Mouse (Mus musculus) CD4-positive, CD25-positive, alpha-beta regulatory T cell, adult 4 months (primary cell): ENCODE results near the gene Gm17304. TPM values are rescaled to one million over a fixed set of nuclear protein-coding genes. Genes with fewer than 3 reads are reported as not detected.

Experiments
- ATAC-seq: one replicate; pipeline ENCODE4 v1.8.0; 2017
- polyA plus RNA-seq, 2 experiments: library from polyadenylated mRNA; unstranded; fragments of 100-300 nt; shearing (Covaris generic); gene quantifications; one replicate each; pipeline ENCODE4 v1.2.1; 2017

Gene Gm17304
- polyA plus RNA-seq, 2 experiments from 2014 or later: not detected

DNA sequence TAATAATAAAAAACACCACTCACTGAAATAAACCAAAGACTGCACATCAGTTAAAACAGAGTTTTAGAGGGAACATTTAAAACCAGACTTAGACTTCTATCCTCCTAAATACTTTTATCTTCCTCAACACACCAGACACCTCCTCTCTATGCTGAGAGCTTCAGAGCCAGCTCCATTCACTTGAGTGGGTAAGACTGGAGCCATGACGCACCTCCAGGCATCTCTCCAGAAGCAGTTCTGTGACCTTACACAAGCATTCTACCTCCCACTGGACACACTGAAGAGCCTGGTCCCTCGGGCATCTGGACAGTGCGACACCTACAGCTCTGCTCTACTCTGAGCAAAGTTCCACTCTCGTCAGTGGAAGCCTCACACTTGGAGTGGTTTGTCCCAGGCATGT lies 14.4 kb downstream of the Gm17304 start:
- no peak for ATAC-seq

DNA sequence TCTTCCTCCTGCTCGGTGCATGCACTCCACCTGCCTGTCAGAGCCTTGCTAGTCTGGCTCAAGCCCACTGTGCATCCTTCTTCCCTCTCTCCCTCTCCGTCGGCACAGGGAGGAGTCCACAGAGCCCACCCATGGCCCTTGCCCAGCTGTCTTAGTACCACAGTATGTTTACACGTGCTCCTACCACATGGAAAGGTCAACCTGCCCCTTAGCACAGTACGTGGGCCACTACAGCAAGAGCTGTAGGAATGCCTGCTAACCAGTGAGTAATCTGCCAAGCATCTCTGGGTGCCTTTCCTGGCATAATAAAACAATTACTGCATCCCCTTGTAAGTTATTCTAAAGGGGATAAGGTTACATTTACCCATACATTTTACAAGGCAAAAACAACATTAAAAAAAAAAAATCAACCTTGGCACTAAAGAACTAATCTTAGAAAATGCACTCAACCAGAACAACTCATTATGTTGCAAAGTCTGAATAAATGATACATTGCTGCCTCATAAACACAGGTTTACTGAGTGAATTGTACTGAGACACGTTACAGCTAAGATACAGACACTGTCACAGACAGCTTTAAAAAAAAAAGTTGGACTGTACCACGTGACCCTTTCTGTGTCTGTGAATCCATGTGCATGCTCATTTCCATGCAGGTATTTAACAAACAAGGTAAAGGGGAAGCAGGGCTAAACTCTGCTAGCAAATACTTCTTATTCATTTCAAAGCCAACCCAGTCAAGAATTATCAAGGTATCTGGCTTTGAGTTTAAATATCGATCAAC lies 19.7 kb downstream of the Gm17304 start:
- no peak for ATAC-seq

DNA sequence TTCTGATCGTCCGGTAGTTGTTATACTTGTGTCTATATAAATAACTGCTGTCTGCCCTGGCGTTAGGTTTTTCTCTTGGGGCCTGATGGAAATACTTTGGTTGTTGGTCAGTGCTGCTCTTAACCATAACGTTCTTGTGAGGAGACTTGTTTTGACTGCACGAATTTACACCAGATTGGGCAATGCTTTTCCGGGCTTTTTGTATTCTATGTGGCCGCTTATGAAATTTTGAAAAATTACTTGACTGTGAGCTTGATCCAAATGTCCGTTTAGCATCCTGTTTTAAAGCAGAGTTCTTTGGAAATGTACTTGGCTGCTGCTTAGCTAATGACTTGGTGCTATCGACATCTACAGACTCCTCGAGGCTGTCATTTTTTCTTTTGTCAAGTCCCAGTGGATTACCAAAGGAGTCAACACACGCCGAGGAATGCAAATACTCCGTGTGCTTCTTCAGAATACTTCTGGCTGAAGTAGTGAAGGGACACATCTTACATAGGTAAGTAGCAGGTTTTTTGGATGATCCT lies 27.6 kb downstream of the Gm17304 start:
- ATAC-seq: no peak

DNA sequence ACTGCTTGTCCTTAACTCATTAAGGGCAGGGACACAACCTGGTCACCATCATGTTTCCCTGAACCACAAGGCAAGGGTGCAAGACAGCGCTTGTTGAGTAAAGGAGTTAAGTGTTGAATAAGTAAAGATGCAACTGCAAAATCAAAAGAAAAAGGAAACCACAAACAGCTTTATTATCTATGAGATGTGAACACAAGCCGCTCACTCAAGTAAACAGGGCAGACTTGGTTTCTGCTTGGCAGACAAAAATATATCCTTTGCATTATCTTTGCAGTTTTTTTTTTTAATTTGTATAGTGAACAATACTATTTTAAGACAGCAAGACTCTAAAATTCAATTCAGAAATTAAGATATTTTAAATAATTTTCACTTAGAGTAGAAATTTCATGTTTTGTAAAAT lies 30.7 kb downstream of the Gm17304 start:
- no peak for ATAC-seq

DNA sequence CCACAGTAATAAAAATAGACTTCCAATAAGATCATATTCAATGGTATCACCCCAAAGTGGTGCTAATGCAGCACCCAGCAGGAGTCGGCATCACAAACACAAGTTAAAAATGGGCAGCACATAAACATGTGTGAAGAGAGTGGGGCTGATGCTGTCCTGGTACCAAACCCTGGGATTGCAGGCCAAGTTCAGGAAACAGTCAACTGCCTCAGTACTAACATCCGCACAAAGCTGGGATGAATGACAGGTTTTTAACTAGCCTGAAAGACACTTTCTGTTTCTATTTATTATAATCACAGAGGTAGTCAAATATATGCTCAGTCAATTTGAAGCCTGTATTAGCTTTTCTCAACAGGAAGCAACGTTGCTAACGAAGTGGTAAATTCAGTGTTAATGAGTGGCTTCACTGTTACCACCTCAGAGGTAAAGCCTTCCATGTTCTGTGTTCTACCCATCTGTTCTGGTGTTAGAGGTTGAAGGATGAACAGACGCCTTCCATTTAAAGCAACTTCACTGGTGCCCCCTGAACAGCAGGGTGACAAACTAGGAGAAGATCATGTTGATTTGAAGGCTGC lies 31.4 kb downstream of the Gm17304 start:
- ATAC-seq: no peak

DNA sequence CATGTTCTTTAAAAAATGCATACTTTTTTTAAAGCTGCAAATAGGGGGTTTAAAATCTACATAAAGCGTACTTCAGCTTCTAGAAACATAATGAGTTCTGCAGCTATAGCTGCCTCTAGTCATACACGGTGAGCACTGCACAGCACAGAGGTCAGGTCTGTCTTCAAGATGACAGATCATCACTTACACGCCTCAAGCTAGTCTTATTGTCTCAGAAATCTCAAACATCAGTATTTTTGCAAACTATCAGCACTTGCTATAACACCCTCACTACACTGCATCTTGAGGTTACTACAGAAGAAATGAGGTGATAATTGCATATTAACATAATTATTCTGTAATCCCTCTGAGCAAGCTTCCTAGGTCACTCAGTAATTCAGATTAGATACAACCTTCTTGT lies 33.0 kb downstream of the Gm17304 start:
- ATAC-seq: no peak

DNA sequence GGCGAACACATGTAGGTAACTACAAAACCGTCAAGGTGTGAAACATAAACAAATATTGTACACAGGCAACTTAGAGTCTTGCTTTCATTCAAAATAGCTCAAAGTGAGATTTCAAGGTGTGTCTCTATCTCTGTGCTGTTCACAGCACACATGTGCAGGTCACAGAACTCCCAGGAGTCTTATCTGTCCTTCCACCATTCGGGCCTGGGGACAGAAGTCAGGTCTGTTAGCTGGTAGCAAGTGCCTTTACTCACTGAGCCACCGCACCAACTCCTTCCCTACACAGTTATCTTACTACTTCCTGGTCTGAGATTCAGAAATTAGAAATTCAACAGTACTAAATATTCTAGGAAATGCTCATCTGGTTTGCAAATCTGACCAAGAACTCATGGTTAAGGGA lies 34.5 kb downstream of the Gm17304 start:
- ATAC-seq: no peak

DNA sequence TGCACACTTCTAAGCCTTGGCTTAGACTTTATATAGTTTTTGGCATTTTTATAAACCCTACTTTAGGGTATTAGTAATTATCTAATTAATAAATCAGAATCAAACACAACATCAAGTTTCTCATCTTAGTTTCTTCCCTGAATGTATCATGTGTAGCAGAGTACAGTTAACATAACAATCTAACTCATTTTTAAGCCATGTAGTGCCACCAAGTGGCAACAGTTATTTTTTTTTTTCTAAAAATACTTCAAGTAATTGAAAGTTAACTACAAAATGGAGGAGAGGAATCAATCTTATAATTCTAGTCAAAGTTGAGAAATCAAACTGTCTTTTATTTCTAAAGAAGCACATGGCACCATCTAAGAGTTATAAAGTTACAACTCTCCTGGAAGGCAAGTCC lies 40.5 kb downstream of the Gm17304 start:
- peak; percentile 40 for ATAC-seq

DNA sequence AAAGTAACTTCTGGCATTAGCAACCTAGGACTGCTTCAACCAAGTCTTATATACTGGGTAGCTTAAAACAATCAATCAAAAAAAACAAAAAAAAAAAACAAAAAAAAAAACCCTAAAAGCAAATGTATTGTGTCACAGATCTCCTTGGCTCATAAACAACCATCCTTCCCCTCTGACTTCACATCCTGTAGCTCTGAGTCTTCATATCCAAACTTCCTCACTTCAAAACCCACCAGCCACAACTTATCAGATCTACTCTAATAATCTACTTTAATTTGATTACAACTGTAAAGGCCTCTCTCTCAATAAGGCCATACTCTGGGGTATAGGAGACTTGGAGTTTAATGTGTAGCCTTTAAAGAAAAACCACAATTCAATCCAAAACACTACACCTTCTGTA lies 41.1 kb downstream of the Gm17304 start:
- peak; percentile 78 for ATAC-seq

DNA sequence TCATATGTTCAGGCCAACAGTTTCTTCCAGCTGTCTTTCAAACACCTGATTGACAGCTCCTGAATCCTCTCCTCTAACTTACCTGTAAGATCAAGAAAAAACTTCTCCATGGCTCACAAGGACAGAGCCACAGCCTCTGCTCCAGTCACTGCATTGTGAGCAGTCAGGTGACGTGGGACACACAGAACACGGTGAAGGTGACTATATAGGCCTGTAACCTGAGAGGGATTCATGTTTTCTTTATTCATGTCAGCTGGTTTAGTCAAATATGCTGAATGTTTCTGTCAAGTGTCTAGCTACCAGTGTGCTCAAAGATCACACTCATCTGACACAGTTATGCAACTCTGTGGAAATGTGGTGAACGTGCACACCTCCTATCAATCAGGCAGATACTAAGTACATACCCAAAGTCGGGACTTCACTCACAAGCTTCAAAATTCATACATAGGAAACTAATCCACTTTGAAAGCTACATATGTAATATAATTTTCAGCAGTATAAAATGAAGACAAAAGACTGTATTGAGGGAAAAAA lies 43.4 kb downstream of the Gm17304 start:
- no peak for ATAC-seq

DNA sequence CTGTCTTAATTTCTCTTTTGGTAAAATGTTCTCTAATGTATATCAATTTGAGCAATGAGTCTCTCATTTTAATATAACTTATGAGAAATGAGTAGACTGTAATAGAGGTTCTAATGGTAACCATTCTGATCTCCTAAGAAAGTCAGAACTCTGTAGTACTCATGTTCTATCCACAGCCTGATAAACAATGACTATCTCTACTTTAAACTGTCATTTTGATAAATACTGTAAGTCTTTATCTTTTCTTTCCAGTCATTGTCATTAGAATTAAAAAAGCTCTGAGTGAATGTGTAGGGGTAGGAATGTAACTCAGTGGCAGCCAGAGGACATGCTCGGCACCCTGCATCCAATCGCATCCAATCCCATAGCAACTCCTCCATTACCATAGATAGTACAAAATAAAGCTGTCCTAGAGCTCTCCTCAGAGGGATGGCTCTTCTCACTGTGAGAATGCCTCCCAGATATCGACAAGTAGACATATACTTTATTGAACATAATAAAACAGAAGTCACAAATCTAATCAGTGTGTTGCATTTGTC lies 44.0 kb downstream of the Gm17304 start:
- ATAC-seq: no peak

Other genes starting within 250 kb of the Gm17304 start
- gene Barhl2, start 150.9 kb upstream of the Gm17304 start, polyA plus RNA-seq: not detected
- gene Zfp644, start 88.2 kb downstream of the Gm17304 start, polyA plus RNA-seq: 10 to 100 TPM; 36.7 to 52.0 TPM